Mouse (Mus musculus): Measurements from ENCODE around the gene Iapp.
"Not testable (repeated sequence)": the region's sequence is repeated elsewhere in the genome, so short reads cannot be mapped to it uniquely, and the experiment has no call there.

Gene Iapp

DNA sequence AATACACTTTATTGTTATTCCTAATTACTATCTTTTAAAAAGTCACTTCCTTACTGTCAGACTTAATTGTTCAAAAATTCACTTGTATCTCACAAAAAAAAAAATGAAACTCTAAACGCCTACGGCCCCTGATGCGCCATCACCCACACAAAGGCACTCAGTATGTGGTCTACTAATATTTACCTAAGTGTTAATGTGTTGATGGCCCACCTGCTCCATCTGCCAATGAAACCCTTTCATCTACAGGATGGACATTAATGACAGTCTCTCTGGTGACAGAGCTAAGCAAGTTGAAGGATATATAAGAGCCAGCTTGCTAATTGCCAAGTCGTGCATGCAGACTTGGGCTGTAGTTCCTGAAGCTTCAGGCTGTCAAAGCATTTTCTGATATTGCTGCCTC is at the start of gene Iapp:
Gene Iapp, plus strand, starts transcription at position 326 of the 400 bp plus-strand sequence.
- no peak for DNase-seq (ENCODE audit: extremely low spot score, low spot score)

DNA sequence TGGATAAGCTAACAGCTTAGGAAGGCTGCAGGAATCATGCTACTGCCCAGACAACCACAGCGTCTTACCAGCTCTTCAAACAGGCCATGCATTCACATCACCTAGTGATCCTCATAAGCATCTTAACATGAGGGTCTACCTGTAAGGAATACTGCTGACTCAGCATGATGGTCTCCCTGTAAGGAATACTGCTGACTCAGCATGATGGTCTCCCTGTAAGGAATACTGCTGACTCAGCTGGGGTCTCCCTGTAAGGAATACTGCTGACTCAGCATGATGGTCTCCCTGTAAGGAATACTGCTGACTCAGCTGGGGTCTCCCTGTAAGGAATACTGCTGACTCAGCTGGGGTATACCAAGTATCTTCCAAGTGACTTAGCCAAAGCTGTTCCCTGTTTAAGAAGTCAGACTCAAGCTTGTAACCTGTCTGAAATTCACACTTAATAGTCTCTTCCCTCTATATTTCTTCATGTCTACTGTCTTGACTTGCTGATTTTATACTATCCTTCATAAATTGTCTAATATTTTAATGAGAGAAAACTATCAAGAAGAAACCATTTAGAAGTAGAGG is 47.4 kb upstream of the Iapp start:
- not testable (repeated sequence) for DNase-seq (ENCODE audit: extremely low spot score, low spot score)

GRCm38 (mm10) chr6:142275721-142276442 is 22.3 kb upstream of the Iapp start:
- no peak for DNase-seq (ENCODE audit: extremely low spot score, low spot score)

- no peak for DNase-seq (ENCODE audit: extremely low spot score, low spot score)
Observed at GRCm38 (mm10) chr6:142289413-142290118, 8.7 kb upstream of the Iapp start.

DNA sequence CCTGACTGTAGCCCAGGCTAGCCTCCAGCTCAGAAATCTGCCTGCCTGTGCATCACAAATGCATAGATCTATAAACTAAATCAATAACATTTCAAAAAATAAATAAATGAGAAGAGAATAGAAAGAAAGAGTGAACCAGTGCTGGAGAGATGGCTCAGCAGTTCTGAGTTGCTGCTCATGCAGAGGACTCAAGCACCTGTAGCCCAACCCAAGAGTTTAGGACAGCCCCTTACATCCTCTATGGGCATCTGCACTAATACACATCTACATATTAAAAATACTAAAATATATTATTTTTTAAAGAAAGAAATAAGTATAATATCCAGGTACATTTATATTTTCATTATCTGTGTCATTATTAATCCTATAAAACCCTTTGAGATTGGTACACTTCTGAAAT is 6.9 kb downstream of the Iapp start:
- DNase-seq (ENCODE audit: extremely low spot score, low spot score) = no peak

DNA sequence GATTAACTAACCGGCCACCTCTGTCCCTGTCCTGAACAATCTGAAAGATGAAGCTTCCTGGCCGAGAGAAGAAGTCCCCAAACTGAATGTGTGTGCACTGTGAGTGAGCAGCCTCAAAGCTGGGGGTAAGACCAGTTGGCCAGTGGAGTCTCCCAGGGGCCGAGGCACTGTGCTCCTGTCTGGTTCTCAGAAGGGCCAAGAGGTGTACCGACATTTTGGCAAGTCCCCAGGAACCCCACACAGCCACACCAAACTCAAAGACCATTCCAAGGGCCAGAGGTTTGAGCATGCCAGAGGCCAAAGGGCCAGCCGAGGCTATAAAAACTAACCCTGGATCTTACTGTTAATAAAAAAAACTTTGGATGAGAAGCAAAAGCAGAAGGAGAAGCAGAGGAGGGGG is 16.1 kb downstream of the Iapp start:
- no peak for DNase-seq (ENCODE audit: extremely low spot score, low spot score)

DNA sequence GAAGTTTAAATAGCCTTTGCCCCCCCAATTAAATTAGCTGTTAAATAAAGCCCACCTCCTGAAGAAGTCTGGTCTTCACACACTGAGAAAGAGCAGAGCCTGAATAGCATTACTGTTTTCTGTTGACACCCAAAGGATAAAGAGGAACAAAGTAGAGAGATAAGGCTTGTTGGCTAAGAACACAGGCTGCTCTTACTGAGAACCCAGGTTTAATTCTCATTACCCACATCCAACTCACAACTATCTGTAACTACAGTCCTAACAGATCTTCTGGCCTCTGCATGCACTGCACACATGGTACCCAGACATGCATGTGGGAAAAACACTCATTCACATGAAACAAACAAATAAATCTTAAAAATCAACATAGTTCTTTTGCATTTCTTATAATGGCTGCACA is 18.9 kb downstream of the Iapp start:
- no peak for DNase-seq (ENCODE audit: extremely low spot score, low spot score)

DNA sequence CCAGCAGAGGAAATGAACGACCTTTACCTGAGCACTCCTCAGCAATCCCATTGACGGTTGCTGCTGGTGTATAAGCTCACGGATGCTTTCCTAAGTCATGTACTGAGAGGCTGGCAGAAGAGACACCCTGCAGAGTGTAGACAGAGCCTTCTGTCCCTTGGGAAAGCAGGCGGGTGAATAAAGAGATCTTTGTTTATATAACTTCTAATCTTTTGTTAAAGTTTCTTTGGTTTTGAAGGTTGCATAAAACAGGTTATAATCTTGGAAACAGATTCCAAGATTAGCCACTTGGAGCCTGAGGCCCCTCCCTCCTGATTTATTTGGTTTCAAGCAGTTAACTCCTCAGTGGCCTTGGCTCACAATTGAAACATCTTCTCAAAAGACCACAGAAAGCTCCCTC is 24.7 kb downstream of the Iapp start, which contains the start of gene Slco1a5:
Gene Slco1a5, minus strand, starts transcription at position 101 of the 400 bp plus-strand sequence.
- no peak for DNase-seq (ENCODE audit: extremely low spot score, low spot score)

DNA sequence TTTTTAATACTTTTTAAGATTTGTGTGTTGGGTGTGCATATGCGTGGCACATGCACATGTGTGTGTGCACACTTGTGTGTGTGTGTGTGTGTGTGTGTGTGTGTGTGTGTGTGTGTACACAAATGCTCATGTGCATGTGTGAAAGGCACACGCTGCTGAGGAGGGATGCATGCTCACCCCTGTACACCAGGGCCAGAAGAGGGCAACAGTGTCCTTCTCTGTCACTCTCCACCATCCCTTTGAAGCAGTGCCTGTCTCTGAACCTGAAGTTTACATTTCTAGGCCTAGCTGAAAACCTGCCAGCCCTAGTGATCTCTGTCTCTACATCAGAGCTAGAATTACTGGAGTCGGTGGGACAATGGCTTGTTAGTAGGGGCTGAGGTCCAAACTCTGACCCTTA is 28.4 kb downstream of the Iapp start:
- DNase-seq (ENCODE audit: extremely low spot score, low spot score) = no peak

DNA sequence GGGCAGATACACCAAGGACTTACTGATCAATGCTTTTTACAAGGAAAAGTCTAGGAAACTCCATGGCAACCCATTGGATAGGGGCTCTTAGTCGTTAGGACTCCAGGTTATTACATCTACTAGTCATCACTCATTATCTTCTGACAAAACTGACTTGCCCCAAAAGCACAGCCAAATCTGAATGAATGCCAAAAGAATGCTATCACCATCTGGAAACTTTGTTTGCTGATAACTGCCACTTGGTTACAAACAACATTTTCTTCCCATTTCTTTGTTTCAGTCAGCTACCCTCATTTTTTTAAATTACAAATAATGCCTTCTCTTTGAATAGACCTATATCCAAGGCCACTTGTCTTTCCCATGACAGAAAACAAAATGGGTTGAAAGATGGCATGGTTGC is 31.0 kb downstream of the Iapp start:
- no peak for DNase-seq (ENCODE audit: extremely low spot score, low spot score)

DNA sequence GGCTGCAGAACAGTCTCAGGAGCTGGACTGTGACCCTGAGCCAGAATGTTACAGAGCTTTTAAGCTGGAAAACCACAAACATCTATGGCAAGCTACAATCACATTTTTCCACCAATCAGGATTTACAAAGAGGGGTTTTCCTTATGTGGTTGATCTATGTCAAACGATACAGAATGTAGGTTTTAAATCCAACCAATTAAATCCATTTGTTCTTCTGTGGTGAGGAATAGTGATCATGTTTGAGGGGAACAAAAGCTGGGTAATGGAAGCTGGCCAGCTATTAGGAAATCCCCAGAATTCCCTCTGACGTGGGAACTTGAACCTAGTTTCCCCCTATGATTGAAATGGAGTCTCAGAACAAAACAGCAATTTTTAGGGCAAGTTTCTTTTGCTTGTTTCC is 40.7 kb downstream of the Iapp start:
- no peak for DNase-seq (ENCODE audit: extremely low spot score, low spot score)

DNA sequence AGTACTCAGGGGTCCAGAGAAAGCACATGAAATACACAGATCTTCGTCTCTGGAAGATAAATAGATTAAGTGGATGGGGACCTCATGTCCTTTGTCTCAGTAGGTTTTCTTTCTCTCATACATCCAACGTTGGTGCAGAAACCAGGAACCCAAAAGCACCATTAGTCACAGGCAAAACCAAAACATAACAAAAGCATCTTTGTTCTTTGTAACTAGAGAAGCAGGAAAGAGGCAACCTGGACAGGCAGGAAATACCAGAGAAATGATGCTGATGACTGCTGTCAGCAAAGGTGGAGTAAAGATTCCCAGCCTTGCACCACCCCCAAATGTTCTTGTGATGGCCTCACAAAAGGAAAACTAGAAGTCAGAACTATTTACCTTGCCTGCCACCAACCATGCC is 41.4 kb downstream of the Iapp start:
- DNase-seq (ENCODE audit: extremely low spot score, low spot score) = no peak

GRCm38 (mm10) chr6:142343561-142343960 is 45.3 kb downstream of the Iapp start:
- DNase-seq (ENCODE audit: extremely low spot score, low spot score) = peak; percentile 51

GRCm38 (mm10) chr6:142345440-142346038 is 47.3 kb downstream of the Iapp start, which contains the start of gene Pyroxd1:
Gene Pyroxd1, plus strand, starts transcription at chr6:142345654.
- peak; percentile 91 for DNase-seq (ENCODE audit: extremely low spot score, low spot score)

DNA sequence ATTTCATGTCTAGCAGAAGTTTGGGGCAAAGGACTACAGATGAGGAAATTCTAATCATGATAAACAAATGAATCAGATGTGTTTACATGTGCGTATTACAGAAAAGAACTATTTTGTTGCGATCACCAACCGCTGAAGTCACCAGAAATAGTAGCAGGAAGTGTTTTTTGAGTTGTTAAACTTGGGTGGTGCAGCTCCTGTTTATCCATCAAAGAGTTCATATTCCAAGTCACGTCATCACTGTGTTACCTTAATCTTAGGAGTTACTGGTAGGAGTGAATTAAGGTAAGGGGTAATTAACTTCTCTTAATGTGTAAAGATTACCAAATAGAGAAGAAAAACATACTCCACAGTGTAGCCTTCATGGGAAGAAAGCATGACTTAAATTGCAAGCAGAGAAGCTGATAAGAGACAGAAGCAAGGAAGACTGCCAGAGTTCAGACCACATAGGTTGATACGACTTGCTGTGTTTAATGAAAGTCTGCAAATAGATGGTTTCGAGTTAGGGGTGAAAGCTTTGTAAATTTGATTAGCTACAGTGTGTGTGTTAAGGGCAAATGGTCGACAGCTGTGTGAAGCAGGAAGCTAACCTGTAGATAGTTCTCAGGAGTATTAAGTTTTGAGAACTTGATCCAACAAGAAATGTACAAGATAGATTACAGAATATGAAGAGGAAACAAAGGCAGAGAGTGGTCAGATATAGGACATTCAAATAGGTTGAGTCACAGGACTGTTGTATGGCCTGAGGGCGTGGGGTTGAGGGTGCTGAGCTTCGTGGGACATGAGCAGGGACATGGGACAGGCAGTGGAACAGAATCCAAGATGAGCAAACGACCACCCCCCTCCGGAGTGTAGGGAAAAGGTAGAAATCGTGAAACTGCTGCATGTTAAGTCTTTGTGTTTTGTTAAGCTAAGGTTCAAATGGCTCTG is 48.2 kb downstream of the Iapp start:
- peak; percentile 8 for DNase-seq (ENCODE audit: extremely low spot score, low spot score)

DNA sequence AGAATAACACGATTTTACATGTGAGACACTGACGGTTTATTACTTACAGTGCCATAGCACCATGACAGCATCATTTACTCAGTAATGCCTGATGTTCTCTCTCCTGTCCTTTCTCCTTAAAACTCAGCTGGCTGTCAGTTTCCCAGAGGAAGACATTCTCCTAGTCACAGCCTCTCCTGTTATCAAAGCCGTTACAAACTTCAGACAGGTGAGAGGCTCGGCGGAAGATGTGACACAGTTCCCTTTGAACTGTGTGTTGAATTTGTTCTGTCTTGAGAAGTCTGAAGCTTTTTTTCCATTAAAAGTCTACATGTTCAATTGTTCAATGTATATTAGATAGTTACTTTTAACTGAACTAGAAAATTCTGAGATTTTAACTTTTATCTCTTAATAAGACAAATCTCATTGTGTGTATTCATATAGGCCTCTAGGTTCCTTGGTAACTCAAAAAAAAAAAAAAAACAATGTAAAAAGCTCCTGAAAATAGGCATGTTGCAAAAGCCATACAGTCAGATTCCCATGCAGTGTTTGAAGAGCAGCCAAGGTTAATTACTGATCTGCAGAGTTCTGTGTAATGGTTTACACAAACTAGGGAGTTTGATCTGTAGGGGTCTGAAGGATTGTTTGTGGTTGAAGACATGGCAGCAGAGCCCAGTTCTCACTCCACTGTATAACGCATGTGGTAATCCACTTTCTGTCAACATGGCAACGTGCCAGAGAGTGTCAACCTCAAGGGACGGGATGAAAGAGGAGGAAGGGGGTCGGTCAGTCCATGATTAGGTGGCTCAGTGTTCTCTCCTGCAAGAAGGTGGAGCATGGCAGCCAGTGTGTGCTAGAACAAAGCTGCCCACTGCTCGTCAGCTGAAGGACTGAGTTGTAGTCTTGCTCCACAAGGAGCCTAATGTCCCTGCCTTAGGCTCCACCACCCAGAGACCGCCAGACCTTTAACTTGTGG is 49.5 kb downstream of the Iapp start:
- peak; percentile 3 for DNase-seq (ENCODE audit: extremely low spot score, low spot score)

GRCm38 (mm10) chr6:142352099-142352498 is 53.9 kb downstream of the Iapp start:
- DNase-seq (ENCODE audit: extremely low spot score, low spot score) = not testable (repeated sequence)

Data from neural tube, embryonic 10.5 days (tissue).